Mouse (Mus musculus) thymus, adult 2 months (tissue): ENCODE results near the gene Sspo.

ENCODE experiments used
- CTCF ChIP-seq: fragments of 200-500 bp; IDR thresholded peaks from 2 replicates; pipeline ENCODE4 v1.5.1; 2012; ENCODE audit warnings: mild to moderate bottlenecking, control low read depth, low read length, moderate library complexity, borderline replicate concordance; ENCODE audit not compliant: control insufficient read depth, poor library complexity, insufficient read depth; ENCODE audit errors: extremely low read depth
- POLR2A ChIP-seq: fragments of 200-500 bp; IDR thresholded peaks from 2 replicates; pipeline ENCODE4 v1.6.1; 2012; ENCODE audit warnings: mild to moderate bottlenecking, low read length, control low read depth, moderate library complexity; ENCODE audit not compliant: control insufficient read depth, poor library complexity, insufficient read depth; ENCODE audit errors: extremely low read depth

DNA sequence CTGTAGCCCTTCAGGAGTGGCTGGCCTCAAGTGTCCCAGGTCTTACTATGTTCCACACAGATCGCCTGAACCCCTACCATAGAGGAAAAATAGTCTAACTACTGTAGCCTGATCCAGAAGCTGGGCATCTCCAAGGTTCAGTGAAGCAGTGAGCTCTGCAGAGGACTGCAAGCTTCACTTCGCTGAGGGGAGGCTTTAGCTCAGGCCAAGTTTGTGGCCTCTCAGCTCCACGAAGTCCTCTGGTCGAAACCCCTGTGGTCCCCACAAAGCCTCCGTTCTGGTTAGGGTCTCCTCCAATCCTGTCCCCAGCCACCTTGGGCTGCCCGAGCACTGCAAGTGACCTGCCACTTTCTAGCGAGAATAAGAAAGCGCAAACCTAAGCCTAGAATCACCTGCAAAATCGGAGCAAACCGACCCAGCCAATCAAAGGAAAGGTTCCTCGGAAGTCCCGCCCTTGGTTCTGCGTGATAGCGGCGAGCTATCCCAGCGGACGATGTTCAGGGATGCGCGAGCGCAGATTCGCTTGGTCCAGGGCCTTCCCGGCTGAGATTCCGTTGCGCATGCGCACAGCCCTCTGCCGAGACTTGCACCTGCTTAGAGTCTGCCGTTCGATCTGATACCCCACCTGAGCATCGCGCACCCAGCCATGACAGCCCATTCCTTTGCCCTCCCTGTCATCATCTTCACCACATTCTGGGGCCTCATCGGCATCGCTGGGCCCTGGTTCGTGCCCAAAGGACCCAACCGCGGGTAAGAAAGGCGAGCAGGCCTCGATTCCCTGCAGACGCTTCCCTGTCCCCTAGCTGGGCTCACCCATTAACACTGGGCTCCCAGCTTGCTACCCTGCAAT lies 89.3 kb downstream of the Sspo start, which contains the start of gene Atp6v0e2:
- TF ChIP-seq POLR2A (no peak), CTCF (no peak)
